Mouse (Mus musculus) limb, embryonic 14.5 days (tissue): ENCODE results near the gene Npm3. TPM values are rescaled to one million over a fixed set of nuclear protein-coding genes. Genes with fewer than 3 reads are reported as not detected.

Experiments used
- ATAC-seq: fragments of 200-750 bp; cut with Nextera tagmentation; 2 replicates; pipeline ENCODE4 v1.8.0; 2017; ENCODE audit warnings: low read depth, moderate number of reproducible peaks, moderate TSS enrichment; ENCODE audit not compliant: low FRiP score
- DNase-seq: peaks from one replicate; pipeline ENCODE4 v3.0.0-alpha.2; 2015; ENCODE audit warnings: low spot score
- H3K27ac ChIP-seq: fragments of 300-500 bp; sonication (generic); replicated peaks from 2 replicates; pipeline ENCODE4 v1.5.1; 2014; ENCODE audit warnings: low read depth, mild to moderate bottlenecking, low read length, moderate library complexity, mixed read lengths
- H3K27me3 ChIP-seq: fragments of 300-500 bp; sonication (generic); 2 replicates; pipeline ENCODE4 v1.6.1; 2014; ENCODE audit warnings: low read length, mixed read lengths; ENCODE audit not compliant: control insufficient read depth, insufficient read depth
- H3K36me3 ChIP-seq: fragments of 300-500 bp; sonication (generic); 2 replicates; pipeline ENCODE4 v1.6.1; 2014; ENCODE audit warnings: mild to moderate bottlenecking, low read length, moderate library complexity, mixed read lengths; ENCODE audit not compliant: control insufficient read depth, insufficient read depth
- H3K4me1 ChIP-seq: fragments of 300-500 bp; sonication (generic); 2 replicates; pipeline ENCODE4 v1.6.1; 2014; ENCODE audit warnings: antibody characterized with exemption, low read length, mixed read lengths; ENCODE audit not compliant: control insufficient read depth, insufficient read depth
- H3K4me2 ChIP-seq: fragments of 300-500 bp; sonication (generic); replicated peaks from 2 replicates; pipeline ENCODE4 v1.6.1; 2014; ENCODE audit warnings: low read depth, mild to moderate bottlenecking, low read length, moderate library complexity; ENCODE audit not compliant: severe bottlenecking
- H3K4me3 ChIP-seq: fragments of 300-500 bp; sonication (generic); replicated peaks from 2 replicates; pipeline ENCODE4 v1.5.1; 2014; ENCODE audit warnings: low read length
- H3K9ac ChIP-seq: fragments of 300-500 bp; sonication (generic); 2 replicates; pipeline ENCODE4 v1.6.1; 2014; ENCODE audit warnings: mild to moderate bottlenecking, low read depth, low read length, moderate library complexity; ENCODE audit not compliant: severe bottlenecking
- H3K9me3 ChIP-seq: fragments of 300-500 bp; sonication (generic); 2 replicates; pipeline ENCODE4 v1.6.1; 2016; ENCODE audit warnings: low read length; ENCODE audit not compliant: control insufficient read depth
- POLR2A ChIP-seq: fragments of 200-500 bp; IDR thresholded peaks from 2 replicates; pipeline ENCODE4 v1.8.0; 2012; ENCODE audit warnings: inconsistent platforms, mild to moderate bottlenecking, moderate library complexity, borderline replicate concordance; ENCODE audit not compliant: insufficient read depth, insufficient read length; ENCODE audit errors: extremely low read depth
- WGBS: fragments of 180-500 bp; shearing (Covaris S2); extraction: QIAGEN DNeasy Blood & Tissue Kit; methylation state at CpG from one replicate; pipeline ENCODE4 v1.1.7; 2014; 5-methylcytosine and 5-hydroxymethylcytosine counted together
- polyA plus RNA-seq, 2 experiments: library from polyadenylated mRNA; depleted of rRNA in 1 of 2; stranded (reverse) in 1 of 2; unstranded in 1 of 2; fragments of >200 nt; fragmentation: Nextera tagmentation in 1 of 2; extraction: Ambion mirVana in 1 of 2; gene quantifications; 2 replicates each; pipeline versions ENCODE4 v1.2.1 to v1.2.3; 2012 to 2014

The Npm3 gene
- polyA plus RNA-seq, 2 experiments, result 20.2 to 162 TPM

GRCm38 (mm10) chr19:45737208-45737845 is 12.1 kb downstream of the Npm3 start:
- TF ChIP-seq POLR2A, result no peak
- ATAC-seq, result no peak
- H3K27me3 ChIP-seq, result peaks cover 80% of the 10 kb centered on the region
- peak overlapping the region; percentile 46 for H3K4me2 ChIP-seq
- 0 out of 2 replicates have a peak overlapping the region, but pooled peaks have one; percentile 2 for H3K9ac ChIP-seq
- H3K9me3 ChIP-seq, result no peaks in the 10 kb centered on the region
- H3K4me3 ChIP-seq, result peak overlapping the region; percentile 16
- peaks cover 32% of the 10 kb centered on the region for H3K4me1 ChIP-seq
- DNase-seq, result no peak
- WGBS, result 19% methylated on average over 16 of the region's 23 CpGs
- no peaks in the 10 kb centered on the region for H3K36me3 ChIP-seq
- no peak overlapping the region for H3K27ac ChIP-seq

GRCm38 (mm10) chr19:45736855-45737207 is 12.6 kb downstream of the Npm3 start:
- peak overlapping the region; percentile 16 for H3K4me3 ChIP-seq
- ATAC-seq (peak; percentile 32; the same call in 1 of the 2 replicates), DNase-seq (peak; percentile 56)
- 0 out of 2 replicates have a peak overlapping the region, but pooled peaks have one; percentile 2 for H3K9ac ChIP-seq
- no peaks in the 10 kb centered on the region for H3K9me3 ChIP-seq
- no peak for TF ChIP-seq POLR2A
- WGBS, result 4% methylated on average over 24 of the region's 28 CpGs
- H3K27ac ChIP-seq, result no peak overlapping the region
- peak overlapping the region; percentile 46 for H3K4me2 ChIP-seq
- H3K27me3 ChIP-seq, result peaks cover 79% of the 10 kb centered on the region
- peaks cover 27% of the 10 kb centered on the region for H3K4me1 ChIP-seq
- no peaks in the 10 kb centered on the region for H3K36me3 ChIP-seq

GRCm38 (mm10) chr19:45736241-45736640 is 13.2 kb downstream of the Npm3 start:
- H3K36me3 ChIP-seq, result no peaks in the 10 kb centered on the region
- no peak overlapping the region for H3K27ac ChIP-seq
- H3K4me1 ChIP-seq, result peaks cover 21% of the 10 kb centered on the region
- WGBS, result 50% methylated on average over 1 of the region's 1 CpGs
- peaks cover 74% of the 10 kb centered on the region for H3K27me3 ChIP-seq
- ATAC-seq (no peak), DNase-seq (no peak)
- no peak overlapping the region for H3K9ac ChIP-seq
- no peak overlapping the region for H3K4me3 ChIP-seq
- H3K4me2 ChIP-seq, result no peak overlapping the region
- no peaks in the 10 kb centered on the region for H3K9me3 ChIP-seq
- TF ChIP-seq POLR2A, result no peak

GRCm38 (mm10) chr19:45734762-45735161 is 14.6 kb downstream of the Npm3 start:
- no peak overlapping the region for H3K9ac ChIP-seq
- no peak overlapping the region for H3K27ac ChIP-seq
- H3K4me1 ChIP-seq, result peaks cover 16% of the 10 kb centered on the region
- no peaks in the 10 kb centered on the region for H3K9me3 ChIP-seq
- TF ChIP-seq POLR2A, result no peak
- H3K27me3 ChIP-seq, result peaks cover 65% of the 10 kb centered on the region
- no peaks in the 10 kb centered on the region for H3K36me3 ChIP-seq
- no peak overlapping the region for H3K4me3 ChIP-seq
- ATAC-seq (no peak), DNase-seq (no peak)
- H3K4me2 ChIP-seq, result no peak overlapping the region
- WGBS, result 19% methylated on average over 7 of the region's 7 CpGs

- Histone ChIP-seq H3K4me1 (peaks cover 12% of the 10 kb centered on the region), H3K27ac (no peak overlapping the region), H3K36me3 (no peaks in the 10 kb centered on the region), H3K9me3 (no peaks in the 10 kb centered on the region), H3K9ac (no peak overlapping the region), H3K4me3 (no peak overlapping the region), H3K27me3 (peaks cover 59% of the 10 kb centered on the region), H3K4me2 (no peak overlapping the region)
- DNase-seq (no peak), ATAC-seq (no peak)
- no peak for TF ChIP-seq POLR2A
- WGBS, result 57% methylated on average over 5 of the region's 5 CpGs
These were observed 15.2 kb downstream of the Npm3 start for GRCm38 (mm10) chr19:45734191-45734590.
